Mouse (Mus musculus) layer of hippocampus, postnatal 14 days (tissue): ENCODE measurements around the gene Zfp292. TPM values are rescaled to one million over a fixed set of nuclear protein-coding genes. Genes with fewer than 3 reads are reported as not detected.
A peak's percentile ranks its signal among the peaks of the same experiment; 100 is the strongest.

Experiments
- DNase-seq, 2 experiments: peaks; one replicate each; pipeline ENCODE4 v3.0.0; 2021 to 2022; ENCODE audit warnings: low spot score in 2 of 2, mixed read lengths in 1 of 2
- total RNA-seq, 2 experiments: library from RNA; stranded (reverse); gene quantifications; 2 replicates each; pipeline ENCODE4 v1.2.3; 2021

Zfp292 gene
- total RNA-seq, 2 experiments from 2014 or later: 23.8 to 25.3 TPM

DNA sequence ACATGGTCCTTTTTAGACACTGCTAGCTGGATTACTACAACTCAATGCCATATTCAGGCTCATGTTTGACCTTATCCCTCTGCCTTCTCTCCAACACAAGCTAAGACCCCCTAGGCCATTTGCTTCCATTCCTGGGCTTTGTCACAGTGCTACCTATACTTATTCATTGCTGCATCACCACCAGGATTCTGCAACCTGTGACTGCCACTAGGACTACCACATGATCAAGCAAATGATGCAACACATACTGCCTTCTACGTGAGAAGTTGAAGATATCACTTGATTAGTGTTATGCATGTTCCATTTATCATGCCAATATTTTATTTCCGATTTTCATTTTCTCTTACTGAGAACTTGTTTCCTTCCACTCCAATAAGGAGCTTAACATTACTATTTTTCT, 84.8 kb downstream of the Zfp292 start:
- DNase-seq: no peak

DNA sequence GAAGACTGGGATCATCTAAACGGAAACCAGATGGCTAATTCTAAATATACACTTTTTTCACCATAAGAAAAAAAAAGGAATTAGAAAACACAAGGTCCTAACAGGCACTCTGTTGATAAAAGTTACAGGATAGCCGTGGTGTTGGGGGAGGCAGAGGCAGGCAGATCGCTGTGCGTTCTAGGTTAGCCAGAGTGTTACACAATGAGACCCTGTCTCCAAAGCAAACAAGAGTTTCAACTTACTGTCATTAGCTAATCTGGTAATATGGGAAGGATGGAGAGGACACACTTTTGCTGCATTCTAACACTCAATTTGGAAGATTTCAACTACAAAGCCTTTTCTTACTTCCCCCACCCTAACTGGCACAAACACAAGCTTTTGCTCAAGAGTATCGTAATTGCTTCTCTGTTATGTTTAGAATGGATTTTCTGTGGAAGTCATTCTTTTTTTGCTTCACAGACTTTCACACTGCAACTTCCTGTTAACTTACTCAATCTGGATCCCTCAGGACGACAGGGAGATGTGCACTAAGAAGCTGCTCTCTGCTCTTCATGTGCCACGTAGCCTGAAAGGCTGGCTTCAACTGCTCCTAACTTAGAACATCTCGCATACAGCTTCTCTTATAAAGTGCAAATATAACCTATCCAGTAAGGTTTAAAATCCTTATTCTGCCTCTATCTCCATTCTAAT, 85.3 kb downstream of the Zfp292 start:
- no peak for DNase-seq

DNA sequence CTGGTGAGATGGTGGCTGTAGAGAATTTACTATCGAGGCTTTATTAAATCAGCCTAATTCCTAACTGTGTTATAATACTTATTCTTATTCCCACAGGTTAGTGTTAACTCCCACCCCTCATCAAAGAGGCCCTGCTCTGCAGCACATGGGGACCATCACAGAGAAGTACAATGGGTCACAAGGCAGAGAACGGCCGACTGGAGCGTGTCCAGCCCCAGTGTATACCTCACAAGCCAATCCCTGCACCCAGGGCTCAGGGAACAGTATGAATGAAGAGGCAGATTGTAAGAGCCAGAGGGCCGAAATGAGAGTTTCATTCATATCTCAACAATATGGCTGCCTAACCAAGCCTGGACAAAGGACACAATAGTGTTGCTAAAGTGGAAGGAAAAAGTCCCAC, 86.5 kb downstream of the Zfp292 start:
- no peak for DNase-seq

DNA sequence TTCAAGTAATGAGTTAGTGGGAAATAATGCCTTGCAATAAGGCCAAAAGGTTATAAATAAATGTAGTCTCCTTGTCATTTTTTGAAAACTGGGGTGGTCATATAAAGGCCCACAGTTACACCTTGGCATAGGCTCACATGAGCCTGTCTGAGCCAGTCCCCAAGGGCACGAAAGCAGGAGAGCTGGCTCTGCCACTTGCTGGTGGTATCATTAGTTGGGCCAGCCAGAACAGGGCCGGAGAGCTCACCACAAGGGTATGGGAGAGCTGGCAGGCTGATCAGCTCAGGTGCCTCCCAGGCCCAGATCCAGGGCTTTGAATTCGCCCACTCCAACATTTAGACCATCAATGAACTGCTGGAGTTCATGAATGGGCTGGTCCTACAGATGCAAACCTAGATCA, 96.3 kb downstream of the Zfp292 start:
- no peak for DNase-seq

DNA sequence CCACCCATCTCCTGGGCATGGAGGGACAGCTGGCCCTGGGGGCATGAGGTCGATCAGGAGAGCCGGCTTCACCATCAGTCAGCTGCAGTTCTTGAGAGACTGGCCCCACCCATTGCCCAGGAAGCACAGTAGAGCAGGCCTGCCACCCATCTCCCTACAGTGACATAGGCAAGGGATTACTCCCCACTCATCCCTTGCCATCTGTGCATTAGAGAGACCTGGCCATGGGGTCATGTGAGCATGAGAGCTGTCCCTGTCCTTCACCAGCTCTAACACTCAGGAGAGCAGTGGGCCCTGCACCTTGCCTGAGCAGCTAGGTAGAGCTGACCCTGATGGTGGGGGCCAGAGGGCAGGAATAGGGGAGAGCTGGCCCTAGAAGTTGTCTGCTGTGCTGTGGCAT, 97.1 kb downstream of the Zfp292 start:
- no peak for DNase-seq

DNA sequence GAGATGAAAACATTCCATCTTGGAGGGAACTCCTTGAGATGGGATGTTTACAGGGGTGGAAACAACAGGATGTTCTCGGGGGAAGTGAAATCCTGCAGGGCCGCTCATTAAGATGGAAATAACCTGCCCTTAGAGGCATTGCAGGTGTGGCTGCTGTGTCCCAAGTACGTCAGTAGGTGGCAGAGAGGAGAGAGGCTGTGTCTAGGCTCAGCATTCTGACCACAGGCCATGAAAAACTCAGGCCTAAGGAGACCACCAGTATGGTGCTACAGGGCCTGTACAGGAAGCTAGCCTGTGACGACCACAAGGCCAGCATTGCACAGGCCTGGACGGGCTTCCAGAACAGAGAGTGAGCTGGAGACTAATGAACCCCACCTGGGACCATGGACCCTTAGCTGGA, 97.9 kb downstream of the Zfp292 start:
- DNase-seq: no peak

DNA sequence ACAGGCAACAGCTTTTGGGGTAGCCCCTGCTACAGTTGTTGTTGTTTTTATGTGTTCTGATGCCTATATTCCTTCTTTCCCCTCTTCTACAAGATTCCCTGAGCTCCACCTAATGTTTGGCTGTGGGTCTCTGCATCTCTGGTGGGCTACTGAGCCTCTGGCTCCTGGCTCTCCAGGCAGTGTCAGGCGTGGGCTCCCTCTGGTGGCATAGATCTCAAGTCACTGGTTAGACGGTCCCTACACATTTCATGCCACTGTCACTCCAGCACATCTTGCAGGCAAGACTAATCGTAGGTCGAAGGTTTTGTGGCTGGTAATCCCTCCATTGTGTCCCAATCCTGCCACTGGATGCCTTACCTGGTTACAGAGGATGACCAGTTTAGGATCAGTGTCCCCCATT, 100.0 kb downstream of the Zfp292 start:
- DNase-seq: no peak

DNA sequence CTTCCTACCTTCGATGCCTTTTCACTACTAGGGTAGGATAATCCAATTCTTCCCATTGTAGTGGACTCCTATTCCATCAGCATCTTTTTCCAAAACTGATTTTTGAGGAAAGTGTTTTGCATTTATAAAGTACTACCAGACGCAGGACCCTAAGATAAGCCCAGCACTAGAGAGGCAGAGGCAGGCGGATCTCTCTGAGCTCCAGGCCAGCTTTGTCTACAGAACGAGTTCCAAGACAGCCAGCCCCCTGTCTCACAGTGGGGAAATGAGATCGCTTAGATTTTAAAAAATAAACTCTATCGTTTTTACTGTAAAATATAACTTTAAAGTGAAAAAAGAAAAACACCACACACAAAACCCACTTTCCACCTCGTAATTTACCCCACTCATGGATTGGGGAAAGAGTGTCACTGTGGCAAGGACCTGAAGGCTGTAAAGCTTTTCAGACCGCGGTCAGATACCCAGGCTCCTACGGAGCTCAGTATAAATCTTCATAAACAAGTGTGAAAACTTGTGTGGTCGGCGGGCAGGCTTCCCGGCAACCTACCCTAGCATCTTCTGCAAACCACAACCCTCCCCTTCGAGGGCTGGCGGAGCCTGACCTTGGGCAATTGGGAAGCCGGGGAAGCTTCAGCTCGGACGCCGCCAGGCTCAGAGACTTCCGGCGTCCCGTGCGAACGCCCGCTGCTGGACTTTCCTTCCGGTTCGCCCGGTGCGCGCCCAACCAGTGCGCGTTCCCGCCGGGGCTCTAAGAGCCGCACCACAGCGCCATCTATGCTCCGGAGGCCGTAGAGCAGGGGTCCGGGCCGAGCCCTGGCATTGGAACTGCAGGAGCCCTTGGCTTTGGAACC, 104.9 kb downstream of the Zfp292 start, which contains the start of gene Smim8:
Gene Smim8, minus strand, starts transcription at position 747 of the 851 bp plus-strand sequence.
- peak; percentile 88 to 90 for DNase-seq

DNA sequence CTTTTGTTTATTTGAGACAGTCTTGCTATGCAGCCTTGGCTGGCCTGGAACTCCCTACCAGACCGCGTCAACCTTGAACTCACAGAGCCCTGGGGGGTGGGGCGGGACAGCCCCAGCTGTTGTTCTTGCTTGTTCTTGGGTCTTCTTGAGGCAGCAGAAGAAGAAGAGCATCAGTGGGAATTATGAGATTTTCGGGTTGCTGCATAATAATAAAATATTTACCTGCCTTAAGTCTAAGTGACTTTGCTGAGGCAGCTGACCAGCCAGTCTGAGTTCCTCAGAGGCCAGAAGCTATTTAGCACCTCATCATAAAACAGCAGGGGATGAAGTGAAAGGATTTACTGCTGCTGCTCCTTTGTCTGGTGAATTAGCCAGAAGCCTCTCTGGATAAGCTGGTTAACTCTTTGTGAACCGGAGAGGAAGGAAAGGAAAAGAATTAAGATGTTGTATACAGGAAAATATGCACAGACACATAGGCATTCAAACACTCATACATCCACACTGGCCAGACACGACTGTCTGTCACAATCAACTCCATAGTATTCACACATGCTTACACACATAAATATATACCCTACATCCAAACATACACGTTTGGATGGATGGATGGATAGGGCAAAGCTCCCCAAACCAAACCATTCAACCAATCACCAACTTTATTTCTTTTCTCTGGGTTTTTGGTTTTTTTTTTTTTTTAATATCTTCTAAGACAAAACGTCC, 110.9 kb downstream of the Zfp292 start:
- DNase-seq: no peak

DNA sequence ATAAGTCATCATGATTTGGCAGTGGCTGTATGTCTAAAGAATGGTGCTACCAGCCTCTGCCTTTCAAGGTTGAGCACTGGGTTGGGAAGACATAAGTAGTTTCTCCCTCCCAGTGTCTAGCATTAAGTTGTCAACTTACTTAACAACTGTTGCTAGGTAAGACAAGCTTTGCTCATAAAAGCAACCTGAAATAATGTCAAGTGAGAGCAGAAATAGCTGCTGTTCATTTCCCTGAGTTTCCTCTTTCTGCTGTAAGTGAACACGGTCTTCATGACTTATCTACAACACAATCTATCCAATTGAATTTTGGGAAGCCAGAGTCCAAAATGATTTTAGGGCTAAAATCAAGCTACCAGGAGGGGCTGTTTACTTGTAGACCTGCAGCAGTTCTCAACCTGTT, 126.6 kb downstream of the Zfp292 start, which contains the start of gene Gm136:
Gene Gm136, minus strand, starts transcription at position 101 of the 400 bp plus-strand sequence.
- DNase-seq: no peak

Other genes with a start within 250 kb of the Zfp292 start
- 10 to 100 TPM; 22.4 to 25.0 TPM for gene Slc35a1, start 195.5 kb downstream of the Zfp292 start, total RNA-seq
- 1 to 10 TPM; 2.7 to 3.0 TPM for gene Cfap206, start 152.8 kb downstream of the Zfp292 start, total RNA-seq
- gene Gm136, start 126.7 kb downstream of the Zfp292 start, total RNA-seq: not detected
- 10 to 100 TPM; 24.2 to 25.9 TPM for gene Smim8, start 104.5 kb downstream of the Zfp292 start, total RNA-seq
- gene Cga, start 10.8 kb upstream of the Zfp292 start, total RNA-seq: not detected